Mouse (Mus musculus) olfactory bulb, adult 2 months (tissue): Measurements from ENCODE around the gene Mgat5. TPM values are rescaled to one million over a fixed set of nuclear protein-coding genes. Genes with fewer than 3 reads are reported as not detected.

Experiments
- H3K27ac ChIP-seq: fragments of 200-500 bp; 2 replicates; pipeline ENCODE4 v1.5.1; 2012; ENCODE audit warnings: low read depth, low read length; ENCODE audit not compliant: insufficient read depth
- H3K4me1 ChIP-seq: fragments of 200-500 bp; 2 replicates; pipeline ENCODE4 v1.6.1; 2012; ENCODE audit warnings: low read length; ENCODE audit not compliant: control insufficient read depth, insufficient read depth
- H3K4me3 ChIP-seq: fragments of 200-500 bp; 2 replicates; pipeline ENCODE4 v1.5.1; 2012; ENCODE audit warnings: mild to moderate bottlenecking, low read depth, low read length, moderate library complexity; ENCODE audit not compliant: insufficient read depth
- CTCF ChIP-seq: fragments of 200-500 bp; IDR thresholded peaks from 2 replicates; pipeline ENCODE4 v1.5.1; 2012; ENCODE audit warnings: low read depth, mild to moderate bottlenecking, low read length, moderate library complexity; ENCODE audit not compliant: insufficient read depth
- POLR2A ChIP-seq: fragments of 200-500 bp; IDR thresholded peaks from 2 replicates; pipeline ENCODE4 v1.6.1; 2012; ENCODE audit warnings: mild to moderate bottlenecking, low read depth, low read length, moderate library complexity; ENCODE audit not compliant: insufficient read depth
- WGBS: fragments of 180-500 bp; shearing (Covaris S2); methylation state at CpG from one replicate; pipeline ENCODE4 v1.1.7; 2018; 5-methylcytosine and 5-hydroxymethylcytosine counted together
- polyA plus RNA-seq: library from polyadenylated mRNA; stranded (reverse); fragments of >200 nt; gene quantifications from 2 replicates; pipeline ENCODE4 v1.2.4, GENCODE M21; 2012; ENCODE audit warnings: low replicate concordance; ENCODE audit not compliant: missing spikeins, insufficient read depth, insufficient read length

The Mgat5 gene
- polyA plus RNA-seq, 1 experiment = 101 TPM

DNA sequence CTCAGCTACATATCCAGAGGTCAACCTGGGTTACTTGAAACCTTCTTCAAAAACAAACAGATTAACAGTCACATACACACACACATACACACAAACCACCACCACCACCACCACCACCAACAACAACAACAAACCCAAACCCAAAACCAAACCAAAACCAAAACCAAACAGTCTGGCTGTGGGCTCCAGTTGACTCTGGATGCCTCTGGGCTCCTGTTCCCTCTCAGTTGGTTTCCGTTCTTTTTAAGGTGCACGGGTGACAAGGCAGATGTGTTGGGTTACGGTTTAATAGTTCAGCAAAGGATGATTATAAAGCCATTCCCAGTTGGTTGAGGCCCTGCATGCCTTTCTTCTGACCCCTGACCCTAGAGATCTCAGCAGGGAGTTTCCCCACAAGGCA is 8.6 kb downstream of the Mgat5 start:
- Histone ChIP-seq H3K4me3 (no peak overlapping the region), H3K4me1 (peaks cover 10% of the 10 kb centered on the region), H3K27ac (no peak overlapping the region)
- WGBS = 81% methylated on average over 3 of the region's 3 CpGs
- TF ChIP-seq POLR2A (no peak), CTCF (no peak)

DNA sequence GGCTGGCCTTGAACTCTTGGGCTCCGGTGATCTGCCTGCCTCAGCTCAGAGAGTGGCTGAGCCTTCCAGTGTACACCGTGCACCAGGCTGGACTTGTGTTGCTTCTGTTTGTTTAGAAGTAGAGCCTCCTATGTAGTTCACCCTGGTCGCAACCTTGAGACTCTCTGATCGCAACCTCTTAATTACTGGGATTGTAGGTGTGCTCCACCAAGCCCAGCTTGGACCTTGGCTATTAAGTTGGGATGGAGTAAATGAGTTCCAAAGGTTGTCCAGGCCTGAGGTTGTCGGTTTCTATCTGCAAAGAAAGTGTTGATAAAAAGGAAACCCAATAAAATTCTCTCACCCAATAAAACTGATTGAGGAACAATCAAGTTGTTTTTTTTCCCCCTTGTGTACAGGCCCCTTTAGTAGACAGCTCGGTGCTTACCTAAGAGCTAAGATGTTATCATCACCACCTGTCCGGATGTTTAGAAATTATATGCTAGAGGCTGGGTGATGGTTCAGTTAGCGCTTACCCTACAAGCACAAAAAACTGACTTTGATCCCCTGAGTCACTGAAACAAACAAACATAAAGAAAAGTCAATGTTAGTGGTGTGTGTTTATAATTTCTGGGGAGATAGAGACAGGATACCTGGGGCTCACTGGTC is 9.9 kb downstream of the Mgat5 start:
- no peak for TF ChIP-seq CTCF
- no peak for TF ChIP-seq POLR2A
- Histone ChIP-seq H3K4me1 (peaks cover 10% of the 10 kb centered on the region), H3K4me3 (no peak overlapping the region), H3K27ac (no peak overlapping the region; the same call in 1 of the 2 replicates)
- 91% methylated on average over 8 of the region's 8 CpGs for WGBS

DNA sequence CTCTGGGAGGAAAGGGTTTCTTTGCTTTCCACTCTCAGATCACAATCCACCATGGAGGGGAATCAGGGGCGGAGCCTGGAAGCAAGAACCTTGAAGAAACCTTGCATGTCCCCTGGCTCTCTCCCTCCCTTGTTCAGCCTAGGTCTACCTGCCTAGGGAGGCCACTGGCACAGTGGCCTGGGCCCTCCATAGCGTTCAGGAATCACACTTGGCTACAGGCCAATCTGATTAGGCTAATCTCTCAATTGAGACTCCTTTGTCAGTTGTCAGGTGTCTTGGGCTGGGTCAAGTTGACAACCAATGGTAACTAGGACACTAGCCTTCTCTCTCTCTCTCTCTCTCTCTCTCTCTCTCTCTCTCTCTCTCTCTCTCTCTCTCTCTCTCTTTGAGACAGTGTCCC is 12.2 kb downstream of the Mgat5 start:
- WGBS = 58% methylated on average over 2 of the region's 2 CpGs
- H3K4me3 ChIP-seq = no peak overlapping the region
- TF ChIP-seq POLR2A (no peak), CTCF (no peak)
- H3K4me1 ChIP-seq = peaks cover 10% of the 10 kb centered on the region
- no peak overlapping the region for H3K27ac ChIP-seq

DNA sequence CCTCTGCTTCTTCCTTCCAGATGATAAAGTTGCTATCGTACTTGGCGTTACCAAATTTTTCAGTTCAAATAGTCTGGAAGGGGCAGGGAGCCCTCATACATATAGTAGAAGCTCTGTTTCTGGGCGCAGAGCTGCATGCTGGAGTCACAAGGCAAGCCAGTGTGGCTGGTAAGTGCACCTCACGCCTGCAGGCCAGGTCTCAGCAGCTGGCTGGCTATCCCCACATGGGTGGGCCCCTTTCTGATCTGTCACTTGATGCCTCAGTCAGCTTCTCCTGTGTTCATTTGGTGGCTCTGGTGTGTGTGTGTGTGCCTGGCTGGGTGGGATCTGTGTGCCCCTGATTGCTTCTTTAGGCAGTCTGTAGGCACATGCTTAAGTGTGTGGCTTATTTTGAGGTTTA is 12.8 kb downstream of the Mgat5 start:
- H3K27ac ChIP-seq = no peak overlapping the region
- WGBS = 85% methylated on average over 4 of the region's 4 CpGs
- peaks cover 8% of the 10 kb centered on the region for H3K4me1 ChIP-seq
- no peak for TF ChIP-seq POLR2A
- no peak for TF ChIP-seq CTCF
- H3K4me3 ChIP-seq = no peak overlapping the region

DNA sequence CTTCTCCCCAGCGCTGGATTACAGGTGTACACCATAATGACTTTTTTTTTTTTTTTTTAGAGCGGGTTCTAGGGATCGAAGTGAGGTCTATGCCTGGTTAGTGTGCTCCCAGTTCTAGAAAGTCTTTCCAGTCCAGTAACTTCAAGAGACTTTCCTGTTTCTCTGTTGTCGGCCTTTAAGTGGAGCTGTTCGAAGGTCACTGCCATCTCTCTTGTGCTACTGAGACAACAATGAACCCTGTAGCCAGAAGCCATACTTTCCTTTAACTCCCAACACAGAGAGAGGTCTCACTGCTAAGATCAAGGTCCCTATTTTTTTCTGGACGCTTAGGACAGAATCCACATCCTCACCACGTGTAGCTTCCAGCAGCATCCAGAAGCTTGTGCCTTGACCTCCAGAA is 13.4 kb downstream of the Mgat5 start:
- Histone ChIP-seq H3K4me1 (peaks cover 8% of the 10 kb centered on the region), H3K27ac (no peak overlapping the region), H3K4me3 (no peak overlapping the region)
- 84% methylated on average over 7 of the region's 7 CpGs for WGBS
- TF ChIP-seq POLR2A (no peak), CTCF (no peak)

DNA sequence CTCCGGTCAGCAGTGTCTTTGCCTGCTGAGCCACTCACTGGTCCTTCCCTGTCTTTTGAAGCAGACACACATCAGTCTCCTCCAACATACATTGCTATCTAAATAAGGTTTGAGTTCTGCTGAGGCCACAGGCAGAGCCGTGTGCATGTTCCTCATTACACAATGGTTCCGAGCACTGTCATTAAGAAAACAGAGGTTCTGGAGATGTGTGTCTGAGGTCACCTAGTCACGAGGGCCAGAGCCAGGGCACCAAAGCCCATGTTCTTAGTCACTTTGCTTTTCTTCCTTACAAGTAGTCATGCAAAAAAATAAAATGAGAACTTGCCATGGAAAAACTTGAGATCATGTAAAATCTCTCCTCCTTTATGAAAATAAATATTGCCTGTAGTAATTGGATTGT is 14.3 kb downstream of the Mgat5 start:
- no peak overlapping the region for H3K4me3 ChIP-seq
- no peak overlapping the region for H3K27ac ChIP-seq
- 90% methylated on average over 4 of the region's 4 CpGs for WGBS
- H3K4me1 ChIP-seq = peaks cover 8% of the 10 kb centered on the region
- no peak for TF ChIP-seq CTCF
- no peak for TF ChIP-seq POLR2A

DNA sequence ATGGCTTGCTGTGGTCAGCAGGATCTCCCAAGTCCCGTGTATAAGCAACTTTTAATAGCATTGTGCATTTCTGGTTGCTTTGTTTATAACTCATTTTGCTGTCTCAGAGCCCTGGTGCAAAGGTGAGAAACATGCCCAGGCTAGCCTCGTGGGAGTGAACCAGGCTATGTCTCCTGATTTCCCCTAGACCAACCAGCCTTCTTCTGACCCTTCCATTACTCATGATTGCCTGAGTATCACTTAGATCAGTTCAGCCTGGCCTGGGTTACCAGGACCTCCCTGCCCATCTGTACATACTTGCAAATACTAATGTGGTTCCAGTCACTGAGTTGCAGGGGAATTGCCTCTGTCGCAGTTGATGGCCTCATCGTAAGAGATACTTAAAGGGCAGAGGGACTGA is 14.8 kb downstream of the Mgat5 start:
- TF ChIP-seq CTCF (no peak), POLR2A (no peak)
- 89% methylated on average over 4 of the region's 4 CpGs for whole genome bisulfite sequencing

DNA sequence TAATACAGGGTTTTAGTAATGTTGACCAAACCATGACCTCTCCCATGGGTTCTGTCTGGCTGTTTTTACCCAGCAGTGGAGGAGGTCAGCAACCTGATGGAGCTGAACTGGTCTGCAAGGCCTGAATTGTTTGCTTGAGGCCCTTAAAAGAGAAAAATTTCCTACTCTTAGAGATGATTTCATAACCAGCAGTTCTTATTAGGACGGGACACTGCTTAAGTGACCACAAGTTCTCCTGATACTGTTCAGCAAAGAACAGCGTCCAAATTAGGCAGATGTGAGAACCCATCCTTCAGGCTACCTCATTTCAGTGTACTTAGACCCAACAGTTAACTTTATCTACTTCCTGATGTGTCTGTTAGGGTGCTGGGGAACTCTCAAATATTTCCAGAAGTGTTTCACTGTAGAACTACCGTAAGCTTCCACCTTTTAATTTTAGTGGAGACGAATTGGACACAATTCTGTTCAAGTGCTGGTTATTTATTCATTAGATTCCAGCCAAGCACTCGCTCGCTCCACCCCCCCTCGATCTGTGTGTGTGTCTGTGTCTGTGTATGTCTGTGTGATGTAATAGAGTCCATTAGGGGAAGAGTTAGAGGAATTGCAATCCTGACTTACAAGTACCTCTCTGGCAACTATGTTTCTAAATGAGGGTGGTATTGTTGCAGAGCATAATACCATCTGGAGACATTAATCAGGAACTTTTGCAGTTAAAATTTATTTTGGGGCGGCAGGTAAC is 17.4 kb downstream of the Mgat5 start:
- WGBS = 70% methylated on average over 8 of the region's 8 CpGs
- Histone ChIP-seq H3K27ac (no peak overlapping the region), H3K4me1 (peaks cover 5% of the 10 kb centered on the region), H3K4me3 (no peak overlapping the region)
- TF ChIP-seq POLR2A = no peak
- no peak for TF ChIP-seq CTCF

More for the DNA sequence above, 14.8 kb downstream of the Mgat5 start:
- Histone ChIP-seq H3K4me3 (no peak overlapping the region), H3K27ac (no peak overlapping the region), H3K4me1 (peaks cover 8% of the 10 kb centered on the region)

DNA sequence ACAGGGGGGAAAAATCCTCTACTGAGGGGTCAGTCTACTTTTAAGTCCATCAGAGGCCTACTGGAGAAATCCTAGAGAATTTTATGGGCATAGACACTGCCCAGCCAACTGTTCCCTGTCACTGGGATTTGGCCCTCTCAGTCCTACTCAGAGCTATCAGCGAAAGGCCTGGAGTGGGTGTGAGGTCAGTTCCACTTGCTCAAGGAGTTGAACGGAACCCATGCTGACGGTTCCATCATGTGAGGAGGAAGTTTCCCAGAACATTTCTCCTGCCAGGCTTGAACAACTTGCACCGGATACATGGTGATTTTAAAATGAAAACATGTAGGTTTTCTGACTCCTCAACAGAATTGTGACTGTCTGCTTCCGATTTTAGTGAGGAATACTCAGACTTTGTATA is 20.2 kb downstream of the Mgat5 start:
- Histone ChIP-seq H3K4me3 (no peak overlapping the region), H3K27ac (no peak overlapping the region), H3K4me1 (no peaks in the 10 kb centered on the region)
- TF ChIP-seq CTCF (no peak), POLR2A (no peak)
- 87% methylated on average over 5 of the region's 5 CpGs for WGBS
